Mouse (Mus musculus) erythroblast, embryonic 14.5 days (primary cell): Measurements from ENCODE around the gene Ms4a3.

Experiments used
- GATA1 ChIP-seq: IDR thresholded peaks from 2 replicates; pipeline ENCODE4 v1.6.1; 2012; ENCODE audit warnings: low read length, inconsistent platforms, mixed read lengths
- TAL1 ChIP-seq: IDR thresholded peaks from 3 replicates; pipeline ENCODE4 v1.6.1; 2012; ENCODE audit warnings: low read length, inconsistent platforms, mixed read lengths

- TF ChIP-seq GATA1 (no peak), TAL1 (no peak)
These were observed 6.3 kb downstream of the Ms4a3 start for GRCm38 (mm10) chr19:11634330-11634729.
